Mouse (Mus musculus): ENCODE results near the gene Gm21904. TPM values are rescaled to one million over a fixed set of nuclear protein-coding genes. Genes with fewer than 3 reads are reported as not detected.

Gm21904 gene
- not detected for polyA plus RNA-seq (2015; fragmentation: Illumina TruSeq; extraction: RNeasy Lipid Tissue Mini Kit (QIAGEN cat#74804); ENCODE audit: insufficient read depth, low replicate concordance)

DNA sequence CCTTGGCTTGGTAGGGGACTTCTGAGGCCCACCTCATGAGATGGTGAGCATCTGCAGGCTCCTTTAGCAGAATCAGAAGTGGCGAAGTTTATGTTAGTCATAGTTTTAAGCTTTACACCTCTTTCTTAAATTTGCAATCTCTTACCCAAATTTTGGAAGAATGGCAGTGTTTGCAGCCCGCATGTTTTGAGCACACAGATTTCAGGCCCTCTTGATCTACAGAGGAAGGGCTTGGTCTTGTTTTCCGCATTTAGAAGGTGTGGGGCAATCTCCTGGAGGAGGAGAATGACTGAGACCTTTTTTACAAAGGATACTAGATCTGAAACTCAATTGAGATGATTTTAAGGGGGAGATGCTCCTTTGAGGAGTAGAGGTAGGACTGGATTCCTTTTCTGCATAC lies at the start of gene Gm21904:
Gm21904 (minus strand) TSS at position 101 of the 400 bp plus-strand sequence.

DNA sequence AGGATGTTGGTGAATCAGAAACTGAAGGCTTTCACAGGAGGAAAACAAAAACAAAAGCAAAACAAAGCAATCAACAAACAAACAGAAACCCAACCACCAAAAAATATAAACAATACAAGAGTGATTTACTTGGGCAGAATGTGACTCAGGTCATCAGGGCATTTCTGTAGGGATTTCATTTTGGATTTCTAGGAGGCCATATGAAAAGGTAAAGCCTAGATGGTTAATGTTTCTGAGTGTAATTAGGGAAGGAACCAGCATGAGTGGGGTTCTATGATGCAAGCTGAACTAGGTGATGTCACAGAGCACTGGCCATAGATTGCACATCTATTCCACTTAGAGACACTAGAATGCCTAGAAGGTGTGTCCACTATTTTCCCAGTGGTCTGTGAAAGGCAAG lies 28.4 kb upstream of the Gm21904 start, which contains the start of the genes Gm20772 and Gm20831:
Gm20772 (plus strand) TSS at position 301 of the 400 bp plus-strand sequence.
Gm20831 (plus strand) TSS at position 301 of the 400 bp plus-strand sequence.

Other genes starting within 250 kb of the Gm21904 start
- not detected for gene Gm20772, start 28.5 kb upstream of the Gm21904 start, polyA plus RNA-seq (2015; fragmentation: Illumina TruSeq; extraction: RNeasy Lipid Tissue Mini Kit (QIAGEN cat#74804); ENCODE audit: insufficient read depth, low replicate concordance)
- not detected for gene Gm20831, start 28.5 kb upstream of the Gm21904 start, polyA plus RNA-seq (2015; fragmentation: Illumina TruSeq; extraction: RNeasy Lipid Tissue Mini Kit (QIAGEN cat#74804); ENCODE audit: insufficient read depth, low replicate concordance)
- gene Srsy, start 91.1 kb upstream of the Gm21904 start, polyA plus RNA-seq (2015; fragmentation: Illumina TruSeq; extraction: RNeasy Lipid Tissue Mini Kit (QIAGEN cat#74804); ENCODE audit: insufficient read depth, low replicate concordance), result not detected
- not detected for gene Gm21764, start 215.5 kb upstream of the Gm21904 start, polyA plus RNA-seq (2015; fragmentation: Illumina TruSeq; extraction: RNeasy Lipid Tissue Mini Kit (QIAGEN cat#74804); ENCODE audit: insufficient read depth, low replicate concordance)
- gene Ssty1, start 242.8 kb upstream of the Gm21904 start, polyA plus RNA-seq (2015; fragmentation: Illumina TruSeq; extraction: RNeasy Lipid Tissue Mini Kit (QIAGEN cat#74804); ENCODE audit: insufficient read depth, low replicate concordance), result not detected